Mouse (Mus musculus) CD4-positive helper T cell, adult 2 months (primary cell): Measurements from ENCODE around the gene Ankar.
A peak's percentile ranks its signal among the peaks of the same experiment; 100 is the strongest.

Experiments used
- DNase-seq: peaks from one replicate; pipeline ENCODE4 v3.0.0-alpha.2; 2012; ENCODE audit warnings: low read depth, missing footprints, low spot score

Gene Ankar

GRCm38 (mm10) chr1:72700479-72700878 lies at the start of gene Ankar:
Gene Ankar, minus strand, starts transcription at chr1:72700579.
- DNase-seq, result no peak

GRCm38 (mm10) chr1:72746382-72746781 lies 46.0 kb upstream of the Ankar start:
- no peak for DNase-seq

GRCm38 (mm10) chr1:72744816-72745506 lies 44.6 kb upstream of the Ankar start:
- DNase-seq, result no peak

- no peak for DNase-seq
Measured at GRCm38 (mm10) chr1:72741406-72741805, 41.0 kb upstream of the Ankar start.

- no peak for DNase-seq
Measured at GRCm38 (mm10) chr1:72739681-72740063, 39.3 kb upstream of the Ankar start.

- no peak for DNase-seq
Measured at GRCm38 (mm10) chr1:72738946-72739680, 38.7 kb upstream of the Ankar start.

GRCm38 (mm10) chr1:72736397-72737125 lies 36.2 kb upstream of the Ankar start:
- DNase-seq, result no peak

- DNase-seq, result no peak
Measured at GRCm38 (mm10) chr1:72733191-72733691, 32.9 kb upstream of the Ankar start.

- DNase-seq, result no peak
Measured at GRCm38 (mm10) chr1:72730126-72730525, 29.7 kb upstream of the Ankar start.

- no peak for DNase-seq
Measured at GRCm38 (mm10) chr1:72728781-72729180, 28.4 kb upstream of the Ankar start.

GRCm38 (mm10) chr1:72725941-72726340 lies 25.6 kb upstream of the Ankar start:
- DNase-seq, result no peak

GRCm38 (mm10) chr1:72724354-72724753 lies 24.0 kb upstream of the Ankar start:
- DNase-seq, result no peak

GRCm38 (mm10) chr1:72722646-72723045 lies 22.3 kb upstream of the Ankar start:
- DNase-seq, result no peak

- no peak for DNase-seq
Measured at GRCm38 (mm10) chr1:72720115-72720725, 19.8 kb upstream of the Ankar start.

- DNase-seq, result peak; percentile 46
Measured at GRCm38 (mm10) chr1:72718846-72719245, 18.5 kb upstream of the Ankar start.

GRCm38 (mm10) chr1:72717540-72717939 lies 17.2 kb upstream of the Ankar start:
- DNase-seq, result no peak

- peak; percentile 59 for DNase-seq
Measured at GRCm38 (mm10) chr1:72716926-72717325, 16.5 kb upstream of the Ankar start.

- no peak for DNase-seq
Measured at GRCm38 (mm10) chr1:72716421-72716820, 16.0 kb upstream of the Ankar start.

GRCm38 (mm10) chr1:72715593-72716361 lies 15.4 kb upstream of the Ankar start:
- no peak for DNase-seq

- DNase-seq, result no peak
Measured at GRCm38 (mm10) chr1:72715065-72715464, 14.7 kb upstream of the Ankar start.

- DNase-seq, result no peak
Measured at GRCm38 (mm10) chr1:72714547-72714946, 14.2 kb upstream of the Ankar start.
